Mouse (Mus musculus): ENCODE data around the gene Gpr152. TPM values are rescaled to one million over a fixed set of nuclear protein-coding genes. Genes with fewer than 3 reads are reported as not detected.
A peak's percentile ranks its signal among the peaks of the same experiment; 100 is the strongest.

Gene Gpr152
- polyA plus RNA-seq, 1 experiment, result not detected

- Histone ChIP-seq H3K4me3 (ENCODE audit: insufficient read depth, low read depth, low read length) (no peak overlapping the region), H3K4me1 (ENCODE audit: control insufficient read depth, insufficient read depth, low read length) (peaks cover 14% of the 10 kb centered on the region), H3K27ac (ENCODE audit: insufficient read depth, low read depth, low read length) (no peak overlapping the region)
- 83% methylated on average over 12 of the region's 12 CpGs for WGBS
- TF ChIP-seq POLR2A (IDR thresholded peaks at IDR 0.05; ENCODE audit: insufficient read depth, low read depth, low read length), result no peak
- no peak for TF ChIP-seq CTCF (IDR thresholded peaks at IDR 0.05; ENCODE audit: insufficient read depth, low read depth, low read length)
Observed at GRCm38 (mm10) chr19:4189051-4189620, 49.5 kb downstream of the Gpr152 start.

DNA sequence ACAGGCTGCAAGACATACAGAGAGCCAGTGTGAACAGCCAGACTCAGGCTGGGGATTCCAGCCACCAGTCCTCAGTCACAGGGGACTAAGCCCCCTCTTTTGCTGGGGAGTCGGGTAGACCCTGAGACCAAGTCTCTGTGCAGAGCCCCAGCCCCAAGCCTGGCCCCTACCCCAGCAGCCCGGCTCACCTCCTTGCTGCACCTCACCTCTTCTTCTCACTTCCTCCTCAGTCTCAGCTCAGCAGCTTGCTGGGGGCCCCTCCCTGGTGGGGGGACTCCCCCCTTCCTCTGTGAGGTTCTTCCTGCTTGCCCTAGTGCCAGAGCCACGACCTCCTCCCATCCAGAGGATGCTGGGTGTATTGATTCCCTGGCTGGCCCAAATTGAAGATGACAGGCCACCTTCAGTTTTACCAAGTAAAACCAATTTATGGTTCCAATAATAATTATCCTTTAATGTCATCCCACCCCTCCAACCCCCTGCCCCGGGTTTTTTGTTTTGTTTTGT lies 51.3 kb downstream of the Gpr152 start, which contains the start of gene Tbc1d10c:
Gene Tbc1d10c, minus strand, starts transcription at position 454 of the 504 bp plus-strand sequence.
- peaks cover 10% of the 10 kb centered on the region for H3K4me1 ChIP-seq (ENCODE audit: control insufficient read depth, insufficient read depth, low read length)
- peak within 1 kb of the TSS; percentile 76 for H3K4me3 ChIP-seq (ENCODE audit: insufficient read depth, low read depth, low read length)
- TF ChIP-seq CTCF (IDR thresholded peaks at IDR 0.05; ENCODE audit: insufficient read depth, low read depth, low read length), result no peak
- TF ChIP-seq POLR2A (IDR thresholded peaks at IDR 0.05; ENCODE audit: insufficient read depth, low read depth, low read length), result no peak
- peak within 1 kb of the TSS; percentile 68 for H3K27ac ChIP-seq (ENCODE audit: insufficient read depth, low read depth, low read length)
- WGBS, result 72% methylated on average over 4 of the region's 4 CpGs

DNA sequence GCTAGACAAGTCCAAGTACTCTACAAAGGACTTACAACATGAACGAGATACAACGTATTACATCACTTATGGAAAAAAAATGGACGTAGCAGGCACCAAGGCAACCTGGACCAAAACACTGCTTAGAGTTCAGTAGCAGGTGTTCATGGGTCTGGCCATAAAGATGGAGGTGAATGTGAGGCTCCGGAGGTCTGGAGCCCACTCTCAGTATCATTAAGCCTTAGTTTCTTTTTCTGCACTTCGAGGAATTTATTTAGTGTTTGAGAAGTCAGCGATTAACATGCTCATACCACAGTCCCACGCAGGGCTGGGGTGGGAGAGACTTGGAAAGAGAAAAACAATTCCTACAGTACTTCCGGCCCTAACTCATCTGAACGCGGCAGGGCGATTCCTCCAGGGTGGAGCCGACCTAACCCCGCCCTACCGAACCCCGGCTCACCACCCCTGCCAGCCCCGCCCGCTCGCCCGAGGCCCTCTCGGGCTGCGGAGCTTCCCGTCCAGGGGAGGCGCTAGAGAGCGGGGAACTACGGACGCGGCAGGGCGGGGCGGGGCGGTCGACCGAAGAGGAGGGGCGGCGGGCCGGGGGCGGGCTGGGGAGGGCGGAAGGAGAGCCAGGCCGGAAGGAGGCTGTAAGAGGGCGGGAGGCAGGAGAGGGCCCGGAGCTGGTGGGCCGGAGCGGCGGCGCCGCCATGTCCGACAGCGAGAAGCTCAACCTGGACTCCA lies 52.1 kb downstream of the Gpr152 start, which contains the start of gene Ppp1ca:
Gene Ppp1ca, plus strand, starts transcription at position 538 of the 723 bp plus-strand sequence.
- TF ChIP-seq POLR2A (IDR thresholded peaks at IDR 0.05; ENCODE audit: insufficient read depth, low read depth, low read length), result peak; percentile 85
- TF ChIP-seq CTCF (IDR thresholded peaks at IDR 0.05; ENCODE audit: insufficient read depth, low read depth, low read length), result peak; percentile 62; the same call in 1 of the 2 replicates
- Histone ChIP-seq H3K27ac (ENCODE audit: insufficient read depth, low read depth, low read length) (peak within 1 kb of the TSS; percentile 68), H3K4me3 (ENCODE audit: insufficient read depth, low read depth, low read length) (peak within 1 kb of the TSS; percentile 76), H3K4me1 (ENCODE audit: control insufficient read depth, insufficient read depth, low read length) (peaks cover 12% of the 10 kb centered on the region)
- WGBS, result 4% methylated on average over 42 of the region's 47 CpGs

- no peak for TF ChIP-seq CTCF (IDR thresholded peaks at IDR 0.05; ENCODE audit: insufficient read depth, low read depth, low read length)
- no peak for TF ChIP-seq POLR2A (IDR thresholded peaks at IDR 0.05; ENCODE audit: insufficient read depth, low read depth, low read length)
- Histone ChIP-seq H3K4me3 (ENCODE audit: insufficient read depth, low read depth, low read length) (peak overlapping the region; percentile 76), H3K4me1 (ENCODE audit: control insufficient read depth, insufficient read depth, low read length) (peaks cover 12% of the 10 kb centered on the region), H3K27ac (ENCODE audit: insufficient read depth, low read depth, low read length) (peak overlapping the region; percentile 26)
- WGBS, result under 1% methylated on average over 52 of the region's 52 CpGs
Observed at GRCm38 (mm10) chr19:4192251-4192985, 52.8 kb downstream of the Gpr152 start.

- Histone ChIP-seq H3K4me1 (ENCODE audit: control insufficient read depth, insufficient read depth, low read length) (peaks cover 9% of the 10 kb centered on the region), H3K27ac (ENCODE audit: insufficient read depth, low read depth, low read length) (no peak overlapping the region), H3K4me3 (ENCODE audit: insufficient read depth, low read depth, low read length) (peak overlapping the region; percentile 76)
- WGBS, result 40% methylated on average over 6 of the region's 6 CpGs
- no peak for TF ChIP-seq POLR2A (IDR thresholded peaks at IDR 0.05; ENCODE audit: insufficient read depth, low read depth, low read length)
- TF ChIP-seq CTCF (IDR thresholded peaks at IDR 0.05; ENCODE audit: insufficient read depth, low read depth, low read length), result no peak
Observed at GRCm38 (mm10) chr19:4193129-4193528, 53.5 kb downstream of the Gpr152 start.

DNA sequence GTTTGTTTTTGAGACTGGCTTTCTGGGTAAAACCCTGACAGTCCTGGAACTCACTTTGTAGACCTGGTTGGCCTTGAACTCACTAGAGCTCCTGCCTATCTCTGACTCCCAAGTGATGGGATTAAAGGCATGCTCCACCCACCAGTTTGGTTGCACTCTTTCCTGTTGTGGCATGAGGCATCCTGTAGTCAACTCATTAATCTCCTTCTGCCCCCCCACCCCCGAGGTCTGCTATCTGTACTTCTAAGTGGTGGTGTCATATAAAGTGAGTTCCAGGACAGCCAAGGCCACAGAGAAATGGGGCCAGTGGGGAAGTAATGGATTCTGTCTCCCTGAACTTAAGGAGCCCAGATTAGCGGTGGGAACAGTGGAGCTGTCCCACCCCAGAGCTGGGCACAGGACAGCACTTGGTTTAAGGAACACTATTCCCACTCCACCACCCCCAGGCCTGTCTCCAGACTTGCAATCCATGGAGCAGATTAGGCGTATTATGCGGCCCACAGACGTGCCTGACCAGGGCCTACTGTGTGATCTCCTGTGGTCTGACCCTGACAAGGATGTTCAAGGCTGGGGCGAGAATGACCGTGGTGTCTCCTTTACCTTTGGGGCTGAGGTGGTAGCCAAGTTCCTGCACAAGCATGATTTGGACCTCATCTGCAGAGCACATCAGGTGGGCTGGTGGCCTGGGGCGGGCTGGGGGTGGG lies 54.6 kb downstream of the Gpr152 start:
- no peak for TF ChIP-seq POLR2A (IDR thresholded peaks at IDR 0.05; ENCODE audit: insufficient read depth, low read depth, low read length)
- TF ChIP-seq CTCF (IDR thresholded peaks at IDR 0.05; ENCODE audit: insufficient read depth, low read depth, low read length), result no peak
- no peak overlapping the region for H3K27ac ChIP-seq (ENCODE audit: insufficient read depth, low read depth, low read length)
- peaks cover 9% of the 10 kb centered on the region for H3K4me1 ChIP-seq (ENCODE audit: control insufficient read depth, insufficient read depth, low read length)
- H3K4me3 ChIP-seq (ENCODE audit: insufficient read depth, low read depth, low read length), result no peak overlapping the region
- 82% methylated on average over 8 of the region's 8 CpGs for WGBS

GRCm38 (mm10) chr19:4194776-4195650 lies 55.4 kb downstream of the Gpr152 start:
- H3K4me1 ChIP-seq (ENCODE audit: control insufficient read depth, insufficient read depth, low read length), result peaks cover 9% of the 10 kb centered on the region
- no peak for TF ChIP-seq POLR2A (IDR thresholded peaks at IDR 0.05; ENCODE audit: insufficient read depth, low read depth, low read length)
- no peak for TF ChIP-seq CTCF (IDR thresholded peaks at IDR 0.05; ENCODE audit: insufficient read depth, low read depth, low read length)
- no peak overlapping the region for H3K4me3 ChIP-seq (ENCODE audit: insufficient read depth, low read depth, low read length)
- WGBS, result 55% methylated on average over 12 of the region's 12 CpGs
- no peak overlapping the region for H3K27ac ChIP-seq (ENCODE audit: insufficient read depth, low read depth, low read length)

Other genes with a start within 250 kb of the Gpr152 start
- not detected in 2 replicates for gene Tcirg1, start 232.7 kb upstream of the Gpr152 start, polyA plus RNA-seq (2012; ENCODE audit: insufficient read depth, insufficient read length, low replicate concordance, missing spikeins)
- gene Ndufs8, start 227.0 kb upstream of the Gpr152 start, polyA plus RNA-seq (2012; ENCODE audit: insufficient read depth, insufficient read length, low replicate concordance, missing spikeins), result not detected in 2 replicates
- not detected in 2 replicates for gene Aldh3b1, start 210.0 kb upstream of the Gpr152 start, polyA plus RNA-seq (2012; ENCODE audit: insufficient read depth, insufficient read length, low replicate concordance, missing spikeins)
- gene Unc93b1, start 204.6 kb upstream of the Gpr152 start, polyA plus RNA-seq (2012; ENCODE audit: insufficient read depth, insufficient read length, low replicate concordance, missing spikeins), result not detected in 2 replicates
- not detected in 2 replicates for gene Aldh3b3, start 181.1 kb upstream of the Gpr152 start, polyA plus RNA-seq (2012; ENCODE audit: insufficient read depth, insufficient read length, low replicate concordance, missing spikeins)
- gene Aldh3b2, start 167.5 kb upstream of the Gpr152 start, polyA plus RNA-seq (2012; ENCODE audit: insufficient read depth, insufficient read length, low replicate concordance, missing spikeins), result not detected in 2 replicates
- not detected in 2 replicates for gene Acy3, start 153.2 kb upstream of the Gpr152 start, polyA plus RNA-seq (2012; ENCODE audit: insufficient read depth, insufficient read length, low replicate concordance, missing spikeins)
- not detected in 2 replicates for gene Tbx10, start 147.0 kb upstream of the Gpr152 start, polyA plus RNA-seq (2012; ENCODE audit: insufficient read depth, insufficient read length, low replicate concordance, missing spikeins)
- gene Nudt8, start 139.2 kb upstream of the Gpr152 start, polyA plus RNA-seq (2012; ENCODE audit: insufficient read depth, insufficient read length, low replicate concordance, missing spikeins), result not detected in 2 replicates
- not detected in 2 replicates for gene Gm49405, start 139.2 kb upstream of the Gpr152 start, polyA plus RNA-seq (2012; ENCODE audit: insufficient read depth, insufficient read length, low replicate concordance, missing spikeins)
- gene Doc2g, start 136.5 kb upstream of the Gpr152 start, polyA plus RNA-seq (2012; ENCODE audit: insufficient read depth, insufficient read length, low replicate concordance, missing spikeins), result not detected in 2 replicates
- 777 TPM in 1 of 2 replicates, not detected in the other for gene Ndufv1, start 127.0 kb upstream of the Gpr152 start, polyA plus RNA-seq (2012; ENCODE audit: insufficient read depth, insufficient read length, low replicate concordance, missing spikeins)
- not detected in 2 replicates for gene Gstp1, start 101.8 kb upstream of the Gpr152 start, polyA plus RNA-seq (2012; ENCODE audit: insufficient read depth, insufficient read length, low replicate concordance, missing spikeins)
- gene Gstp2, start 93.8 kb upstream of the Gpr152 start, polyA plus RNA-seq (2012; ENCODE audit: insufficient read depth, insufficient read length, low replicate concordance, missing spikeins), result not detected in 2 replicates
- not detected in 2 replicates for gene Gstp3, start 80.2 kb upstream of the Gpr152 start, polyA plus RNA-seq (2012; ENCODE audit: insufficient read depth, insufficient read length, low replicate concordance, missing spikeins)
- not detected in 2 replicates for gene Cabp2, start 58.2 kb upstream of the Gpr152 start, polyA plus RNA-seq (2012; ENCODE audit: insufficient read depth, insufficient read length, low replicate concordance, missing spikeins)
- gene Cdk2ap2, start 42.6 kb upstream of the Gpr152 start, polyA plus RNA-seq (2012; ENCODE audit: insufficient read depth, insufficient read length, low replicate concordance, missing spikeins), result not detected in 2 replicates
- not detected in 2 replicates for gene Pitpnm1, start 39.8 kb upstream of the Gpr152 start, polyA plus RNA-seq (2012; ENCODE audit: insufficient read depth, insufficient read length, low replicate concordance, missing spikeins)
- not detected in 2 replicates for gene Aip, start 13.9 kb upstream of the Gpr152 start, polyA plus RNA-seq (2012; ENCODE audit: insufficient read depth, insufficient read length, low replicate concordance, missing spikeins)
- gene Cabp4, start 4.2 kb downstream of the Gpr152 start, polyA plus RNA-seq (2012; ENCODE audit: insufficient read depth, insufficient read length, low replicate concordance, missing spikeins), result not detected in 2 replicates
- not detected in 2 replicates for gene Coro1b, start 8.8 kb downstream of the Gpr152 start, polyA plus RNA-seq (2012; ENCODE audit: insufficient read depth, insufficient read length, low replicate concordance, missing spikeins)
- gene Ptprcap, start 13.8 kb downstream of the Gpr152 start, polyA plus RNA-seq (2012; ENCODE audit: insufficient read depth, insufficient read length, low replicate concordance, missing spikeins), result 485 TPM in 1 of 2 replicates, not detected in the other
- not detected in 2 replicates for gene Rps6kb2, start 23.6 kb downstream of the Gpr152 start, polyA plus RNA-seq (2012; ENCODE audit: insufficient read depth, insufficient read length, low replicate concordance, missing spikeins)
- gene Carns1, start 35.7 kb downstream of the Gpr152 start, polyA plus RNA-seq (2012; ENCODE audit: insufficient read depth, insufficient read length, low replicate concordance, missing spikeins), result not detected in 2 replicates
- gene Tbc1d10c, start 51.5 kb downstream of the Gpr152 start, polyA plus RNA-seq (2012; ENCODE audit: insufficient read depth, insufficient read length, low replicate concordance, missing spikeins), result 247 TPM in 1 of 2 replicates, not detected in the other
- gene Ppp1ca, start 52.3 kb downstream of the Gpr152 start, polyA plus RNA-seq (2012; ENCODE audit: insufficient read depth, insufficient read length, low replicate concordance, missing spikeins), result 405 and 768 TPM in 2 replicates
- gene Rad9a, start 61.9 kb downstream of the Gpr152 start, polyA plus RNA-seq (2012; ENCODE audit: insufficient read depth, insufficient read length, low replicate concordance, missing spikeins), result not detected in 2 replicates
- gene Clcf1, start 74.5 kb downstream of the Gpr152 start, polyA plus RNA-seq (2012; ENCODE audit: insufficient read depth, insufficient read length, low replicate concordance, missing spikeins), result not detected in 2 replicates
- not detected in 2 replicates for gene AC109138.7, start 74.6 kb downstream of the Gpr152 start, polyA plus RNA-seq (2012; ENCODE audit: insufficient read depth, insufficient read length, low replicate concordance, missing spikeins)
- not detected in 2 replicates for gene Pold4, start 92.1 kb downstream of the Gpr152 start, polyA plus RNA-seq (2012; ENCODE audit: insufficient read depth, insufficient read length, low replicate concordance, missing spikeins)
- gene Ssh3, start 129.4 kb downstream of the Gpr152 start, polyA plus RNA-seq (2012; ENCODE audit: insufficient read depth, insufficient read length, low replicate concordance, missing spikeins), result not detected in 2 replicates
- gene Ankrd13d, start 143.3 kb downstream of the Gpr152 start, polyA plus RNA-seq (2012; ENCODE audit: insufficient read depth, insufficient read length, low replicate concordance, missing spikeins), result not detected in 2 replicates
- gene Grk2, start 166.4 kb downstream of the Gpr152 start, polyA plus RNA-seq (2012; ENCODE audit: insufficient read depth, insufficient read length, low replicate concordance, missing spikeins), result 210 TPM in 1 of 2 replicates, not detected in the other

All from olfactory bulb, adult 2 months (tissue).